Mouse (Mus musculus) cerebellum, adult (tissue): Measurements from ENCODE around the gene Pcx.

ENCODE experiments used
- ATAC-seq: cut with Nextera tagmentation; 2 replicates; pipeline ENCODE4 v1.9.2; 2017; ENCODE audit warnings: mild to moderate bottlenecking, moderate library complexity, mixed read lengths; ENCODE audit not compliant: insufficient number of reproducible peaks, low FRiP score, low TSS enrichment

Pcx gene

DNA sequence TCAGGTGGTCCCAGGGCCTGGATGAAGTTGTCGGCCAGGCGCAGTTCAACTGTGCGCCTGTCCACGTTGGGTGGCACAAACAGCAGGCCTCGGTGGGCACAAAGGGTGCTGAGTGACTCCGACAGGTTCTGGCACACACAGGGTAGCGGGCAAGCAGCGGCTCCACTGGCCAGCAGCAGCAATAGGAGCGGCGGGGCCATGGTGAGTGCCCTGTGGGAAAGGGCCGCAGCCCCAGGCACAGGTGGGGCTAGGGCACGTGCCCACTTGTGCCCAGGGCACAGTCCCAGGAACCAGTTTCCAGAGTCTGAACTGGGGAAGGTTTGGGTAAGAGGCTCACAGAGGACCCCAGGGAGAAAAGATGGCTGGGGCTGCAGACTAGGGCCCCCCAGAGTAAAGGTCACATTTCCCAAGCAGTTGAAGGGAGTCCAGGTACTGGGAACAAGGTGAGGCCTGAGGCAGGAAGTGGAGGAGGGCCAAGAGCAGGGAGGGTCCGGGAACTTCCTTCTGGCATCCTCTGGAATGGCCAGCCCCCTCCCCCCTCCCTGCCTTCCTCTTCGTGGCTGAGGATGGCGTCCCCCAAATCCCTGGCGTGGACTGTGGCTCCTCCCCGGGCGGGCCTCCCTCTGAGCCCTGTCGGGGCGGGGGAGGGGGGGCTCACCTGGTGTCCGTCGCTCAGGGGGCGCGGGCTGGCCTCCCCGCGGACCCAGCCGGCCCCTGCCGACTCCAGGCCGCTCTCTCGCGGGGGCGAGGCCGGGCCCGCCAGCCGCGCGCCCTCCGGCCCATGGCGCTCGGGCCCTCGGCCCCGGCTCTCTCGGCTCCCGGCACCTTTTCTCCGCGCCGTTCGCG, 104.3 kb downstream of the Pcx start:
- peak; percentile 24; the same call in 1 of the 2 replicates for ATAC-seq

DNA sequence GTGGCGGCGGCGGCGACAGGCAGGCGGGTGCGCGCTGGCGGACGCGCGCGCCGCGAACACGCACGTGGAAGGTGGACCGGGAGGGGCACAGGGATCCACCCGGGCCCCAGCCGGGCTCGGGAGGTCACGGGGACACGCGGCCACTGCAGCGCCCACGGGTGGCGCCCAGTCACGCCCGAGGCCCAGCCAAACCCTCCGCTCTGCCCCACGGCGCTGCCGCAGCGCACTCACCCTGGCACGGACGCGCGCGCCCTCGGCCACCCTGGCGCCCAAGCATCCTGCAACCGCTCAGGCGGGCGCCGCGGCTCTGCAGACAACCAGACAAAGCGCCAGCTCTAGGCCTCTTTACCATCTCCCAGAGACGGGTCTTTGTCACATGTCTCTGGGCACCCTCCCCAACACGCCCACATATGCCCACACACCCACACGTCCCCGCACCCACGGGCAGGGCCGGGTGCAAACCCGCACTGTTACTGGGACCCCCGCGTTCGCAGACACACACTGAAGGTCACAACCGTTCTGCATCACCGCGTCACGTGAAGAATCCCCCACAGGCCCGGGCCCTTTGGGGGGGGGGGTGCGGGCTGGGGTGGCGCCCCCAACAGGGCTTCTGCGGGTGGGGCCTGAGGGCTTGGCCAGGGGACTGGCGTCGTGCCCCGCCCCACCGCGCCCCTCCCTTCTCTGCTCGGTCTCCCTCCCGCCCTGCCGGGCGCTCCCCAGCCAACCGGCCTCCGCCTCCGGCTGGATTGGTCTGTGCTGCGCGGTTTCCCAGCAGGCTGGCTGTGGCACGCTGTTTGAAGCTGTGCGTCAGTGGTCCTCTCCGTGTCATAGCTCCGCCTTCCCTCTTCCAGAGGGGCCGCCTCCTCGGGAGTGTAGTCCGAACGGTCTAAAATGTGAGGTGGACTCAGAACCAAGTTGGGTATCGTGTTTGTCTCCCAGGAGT, 105.2 kb downstream of the Pcx start, which contains the start of gene Lrfn4:
Gene Lrfn4, minus strand, starts transcription at position 517 of the 943 bp plus-strand sequence.
- peak; percentile 65 for ATAC-seq

- ATAC-seq: no peak
Measured at GRCm38 (mm10) chr19:4616546-4616945, 106.3 kb downstream of the Pcx start.

DNA sequence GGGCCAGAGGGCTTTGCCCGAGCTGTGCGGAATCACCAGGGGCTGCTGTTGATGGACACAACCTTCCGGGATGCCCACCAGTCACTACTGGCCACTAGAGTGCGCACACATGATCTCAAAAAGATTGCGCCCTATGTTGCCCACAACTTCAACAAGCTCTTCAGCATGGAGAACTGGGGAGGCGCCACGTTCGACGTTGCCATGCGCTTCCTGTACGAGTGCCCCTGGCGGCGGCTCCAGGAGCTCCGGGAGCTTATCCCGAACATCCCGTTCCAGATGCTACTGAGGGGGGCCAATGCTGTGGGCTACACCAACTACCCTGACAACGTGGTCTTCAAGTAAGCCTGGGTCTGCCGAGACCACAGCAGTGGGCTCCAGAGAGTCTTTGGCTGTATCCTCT, 107.9 kb downstream of the Pcx start:
- ATAC-seq: no peak

GRCm38 (mm10) chr19:4619461-4619860, 109.2 kb downstream of the Pcx start:
- no peak for ATAC-seq

GRCm38 (mm10) chr19:4620721-4621120, 110.4 kb downstream of the Pcx start:
- ATAC-seq: no peak

- no peak for ATAC-seq
Measured at GRCm38 (mm10) chr19:4622780-4623179, 112.5 kb downstream of the Pcx start.

DNA sequence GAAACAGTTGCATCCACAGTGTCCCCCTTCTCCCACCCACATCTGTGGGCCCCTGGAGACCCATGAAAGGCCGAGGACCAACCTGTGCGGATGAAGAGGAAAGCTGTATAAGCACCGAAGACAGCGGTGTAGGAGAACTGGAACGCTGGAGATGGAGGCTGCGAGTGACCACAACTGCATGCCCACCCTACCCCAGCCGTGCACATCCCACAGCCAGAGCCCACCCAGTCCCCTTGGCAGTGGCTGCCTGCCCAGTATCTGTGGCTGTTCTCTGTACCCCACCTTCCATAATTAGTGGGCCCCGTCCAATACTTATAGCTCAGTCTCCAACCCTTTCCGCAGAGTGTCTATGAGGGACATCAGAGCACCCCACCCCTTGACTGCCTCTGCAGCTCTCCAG, 113.1 kb downstream of the Pcx start:
- no peak for ATAC-seq

- ATAC-seq: no peak
Measured at GRCm38 (mm10) chr19:4624006-4624405, 113.7 kb downstream of the Pcx start.

DNA sequence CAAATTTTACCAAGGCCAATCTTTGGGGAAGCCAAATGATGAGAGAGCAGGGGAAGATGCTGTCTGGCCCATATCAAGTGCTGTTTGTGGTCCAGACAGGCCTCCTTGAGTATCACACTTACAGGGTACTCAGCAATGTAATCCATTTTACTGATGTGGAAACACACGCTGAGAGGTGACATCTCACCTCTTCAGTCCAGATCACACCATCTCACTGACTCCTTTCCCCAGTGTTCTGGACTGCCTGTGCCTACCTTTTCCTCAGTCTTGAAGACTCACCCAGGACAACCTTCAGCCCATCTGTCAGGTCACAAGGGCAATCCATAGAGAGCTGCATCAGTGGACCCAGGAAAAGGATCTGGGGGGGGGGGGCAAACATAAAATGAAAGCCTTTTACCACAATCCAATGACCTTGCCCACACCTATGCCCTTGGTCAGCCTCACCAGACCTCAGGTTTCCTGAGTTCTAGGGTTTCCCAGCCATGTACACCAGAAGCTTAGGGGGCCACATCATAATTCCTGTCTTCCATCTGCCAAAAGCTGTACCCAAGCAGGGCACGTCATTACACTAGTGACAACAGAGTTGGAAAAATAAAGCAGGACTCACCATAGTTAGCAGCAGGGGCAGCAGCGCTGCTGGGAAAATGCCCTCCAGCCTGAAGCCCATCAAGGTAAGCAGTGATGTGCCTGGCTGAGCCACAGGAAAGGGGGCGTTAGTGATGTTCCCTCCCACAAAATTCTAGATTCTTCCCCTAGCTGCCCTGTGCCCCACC, 114.3 kb downstream of the Pcx start:
- no peak for ATAC-seq

DNA sequence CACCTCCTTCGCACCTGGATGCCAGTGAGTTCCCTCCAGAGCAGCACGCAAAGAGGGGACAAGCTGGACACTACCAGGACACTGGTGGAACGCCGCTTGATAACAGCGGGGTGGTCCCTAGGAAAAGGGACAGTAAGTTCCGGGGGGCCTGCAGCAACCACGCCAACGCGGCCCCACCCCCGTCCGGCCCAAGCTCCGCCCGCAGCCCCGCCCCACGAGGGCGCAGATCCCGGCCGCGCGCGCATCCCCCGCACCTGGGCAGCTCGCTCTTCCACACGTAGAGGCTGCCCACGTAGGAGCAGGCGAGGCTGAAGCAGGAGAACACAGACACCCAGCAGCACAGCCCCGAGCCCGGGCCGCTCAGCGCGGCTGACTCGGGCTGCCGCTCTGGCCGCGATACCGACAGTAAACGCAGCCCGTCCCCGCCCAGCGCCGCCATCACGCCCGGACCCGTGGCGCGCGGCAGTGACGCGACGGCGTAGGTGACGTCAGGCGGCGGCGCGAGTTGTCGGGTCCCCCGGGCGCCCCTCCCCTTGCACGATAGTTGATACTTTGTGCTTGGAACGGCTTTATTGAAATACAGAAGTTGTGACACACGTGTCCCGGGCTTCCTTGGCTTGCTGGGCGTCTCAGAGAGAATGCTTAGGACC, 115.0 kb downstream of the Pcx start, which contains the start of gene Rce1:
Gene Rce1, minus strand, starts transcription at position 463 of the 650 bp plus-strand sequence.
- ATAC-seq: peak; percentile 63; the same call in 1 of the 2 replicates

DNA sequence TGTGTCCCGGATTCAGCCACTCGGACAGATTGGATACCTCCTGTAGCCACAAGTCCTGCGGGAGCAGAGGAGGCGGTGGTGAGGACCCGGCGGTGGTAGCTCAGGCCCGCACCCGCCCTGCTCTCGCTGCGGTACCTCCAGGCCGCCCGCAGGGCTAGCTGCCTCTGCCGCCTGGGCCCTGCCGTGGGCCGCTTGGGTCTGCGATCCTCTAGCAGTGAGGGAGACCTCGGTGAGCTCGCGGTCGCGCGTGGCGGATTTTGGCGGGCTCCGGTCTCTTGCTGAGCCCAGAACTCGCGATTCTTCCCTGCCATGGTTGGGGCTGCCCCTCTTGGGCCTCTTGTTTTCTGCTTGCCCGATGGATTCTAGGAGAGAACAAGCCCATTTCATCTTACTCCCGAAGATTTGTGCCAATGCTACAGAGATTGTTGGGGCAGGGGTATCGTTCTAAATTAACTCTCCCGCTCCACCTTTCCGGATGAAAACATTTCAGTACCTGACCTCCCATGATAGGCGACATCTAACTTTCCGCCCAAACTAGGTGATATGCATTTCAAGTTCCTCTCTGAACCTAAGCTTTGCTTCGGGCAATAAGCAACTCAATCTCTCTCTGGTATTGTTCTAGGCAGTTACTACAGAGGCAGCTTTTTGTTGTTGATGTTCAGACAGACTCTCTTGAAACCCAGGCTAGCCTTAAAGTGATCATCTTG, 115.7 kb downstream of the Pcx start:
- peak; percentile 26; the same call in 1 of the 2 replicates for ATAC-seq

DNA sequence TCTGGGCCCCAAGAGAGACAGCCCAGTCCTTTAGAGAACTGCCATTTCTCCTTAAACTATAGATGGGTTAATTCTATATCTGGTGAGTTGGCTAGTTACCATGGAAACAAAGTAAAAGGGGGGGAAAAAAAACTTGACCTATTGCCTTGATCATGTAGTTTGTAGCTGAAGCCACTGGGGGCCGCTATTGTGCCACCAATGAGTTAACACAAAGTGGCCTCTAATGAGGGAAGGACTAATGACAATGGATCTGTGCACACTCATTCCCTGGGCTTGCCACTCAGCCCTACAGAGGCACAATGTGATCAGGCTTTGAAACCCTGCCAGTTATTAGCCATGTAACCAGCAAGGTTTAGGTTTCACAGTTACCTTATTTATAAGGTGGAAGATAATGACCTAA, 118.5 kb downstream of the Pcx start:
- no peak for ATAC-seq

- ATAC-seq: no peak
Measured at GRCm38 (mm10) chr19:4635986-4636385, 125.7 kb downstream of the Pcx start.

DNA sequence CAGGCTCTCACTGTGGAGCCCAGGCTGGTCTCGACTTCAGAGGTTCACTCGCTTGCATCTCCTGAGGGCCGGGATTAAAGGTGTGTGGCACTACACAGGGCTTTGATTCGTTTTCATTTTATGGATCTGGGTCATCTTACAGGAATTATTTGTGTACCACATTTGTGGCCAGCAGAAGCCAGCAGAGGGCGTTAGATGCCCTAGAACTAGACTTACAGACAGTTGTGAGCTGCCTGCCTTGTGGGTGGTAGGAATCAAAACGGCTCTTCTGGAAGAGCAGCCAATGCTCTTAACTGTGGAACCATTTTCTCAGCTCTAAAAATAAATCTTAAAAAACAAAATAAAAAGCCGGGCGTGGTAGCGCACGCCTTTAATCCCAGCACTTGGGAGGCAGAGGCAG, 134.0 kb downstream of the Pcx start:
- ATAC-seq: peak; percentile 31; the same call in 1 of the 2 replicates

DNA sequence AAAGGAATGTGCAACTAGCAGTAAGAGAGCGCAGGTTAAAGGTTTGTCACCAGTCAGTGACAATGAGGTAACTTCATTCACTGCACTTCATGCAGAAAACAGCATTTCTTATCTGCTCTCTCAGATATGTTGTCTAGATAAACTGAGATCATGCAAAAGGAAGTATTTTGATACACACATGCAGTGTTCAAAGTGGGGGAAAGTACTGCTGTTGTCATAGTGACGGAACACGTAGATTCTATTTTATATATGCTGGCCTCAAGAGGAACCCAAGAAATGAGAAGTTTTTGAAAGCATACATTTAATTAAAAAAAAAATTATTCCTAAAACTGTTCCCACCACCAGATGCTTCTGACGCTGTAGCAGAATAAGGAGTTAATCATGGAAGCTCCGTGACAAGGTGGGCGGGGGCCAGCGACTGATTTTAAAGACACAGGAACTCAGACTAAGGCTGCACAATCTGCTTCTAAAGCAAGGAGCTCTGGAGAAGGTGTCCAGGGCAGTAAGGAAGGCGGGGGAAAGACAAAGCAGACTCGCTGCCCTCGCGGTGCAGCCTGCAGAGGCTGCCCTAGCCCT, 136.7 kb downstream of the Pcx start:
- no peak for ATAC-seq

GRCm38 (mm10) chr19:4658156-4658555, 147.9 kb downstream of the Pcx start:
- no peak; the same call in 1 of the 2 replicates for ATAC-seq

- ATAC-seq: no peak
Measured at GRCm38 (mm10) chr19:4666815-4667214, 156.5 kb downstream of the Pcx start.

GRCm38 (mm10) chr19:4670776-4671175, 160.5 kb downstream of the Pcx start:
- no peak for ATAC-seq
